Mouse (Mus musculus) heart, adult 9 months (tissue): ENCODE measurements at regions not wholly inside any gene's neighbourhood (a gene's known extent, or its start where the extent isn't known, plus 50 kb on each side); places are given as distances from the start of the nearest gene placed in this dataset.
A peak's percentile ranks its signal among the peaks of the same experiment; 100 is the strongest.

ENCODE experiments used
- DNase-seq, 2 experiments: peaks; one replicate each; pipeline ENCODE4 v3.0.0; 2022; ENCODE audit warnings: low spot score in 2 of 2

- no peak for DNase-seq
Measured at GRCm38 (mm10) chr9:122566060-122566459, 181.1 kb upstream of the Topaz1 start.

DNA sequence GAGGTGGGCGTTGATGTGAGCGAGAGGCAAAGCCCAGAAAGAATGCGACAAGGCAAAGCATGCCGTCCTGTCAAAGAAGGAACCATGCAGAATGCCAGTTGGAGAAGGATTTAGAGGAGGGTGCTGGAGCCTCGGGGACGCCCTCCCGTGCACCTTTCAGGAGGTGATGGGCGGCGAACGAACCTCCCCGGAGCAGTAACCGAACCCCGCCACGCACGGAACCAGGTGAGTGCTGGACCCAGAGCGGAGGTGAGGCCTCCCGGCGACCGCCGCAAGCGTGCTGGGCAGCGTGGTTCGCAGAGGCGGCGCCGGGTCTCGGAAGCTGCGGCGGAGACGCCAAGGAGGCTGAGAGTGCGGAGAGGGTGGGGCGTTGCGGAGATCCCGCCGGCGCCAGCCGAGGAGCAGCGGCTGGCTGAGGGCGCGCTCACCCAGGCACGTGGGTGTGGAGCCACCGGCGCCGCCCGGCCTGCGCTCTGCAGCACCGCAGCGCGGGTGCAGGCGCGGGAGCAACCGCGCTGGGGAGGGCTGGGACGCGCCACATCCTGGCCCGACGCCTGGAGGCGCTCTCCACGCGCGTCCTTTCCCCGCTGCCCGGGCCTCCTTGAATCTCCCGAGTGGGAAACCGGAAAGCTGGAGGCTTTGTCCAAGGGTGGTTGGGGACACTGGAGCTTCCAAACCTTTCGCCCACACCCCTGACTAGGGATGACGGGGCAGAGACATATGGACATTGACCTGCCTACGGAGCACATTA, 178.3 kb upstream of the Topaz1 start:
- DNase-seq = no peak

- no peak for DNase-seq
Measured at GRCm38 (mm10) chr9:122569511-122570455, 177.4 kb upstream of the Topaz1 start.

GRCm38 (mm10) chr9:122571001-122571400, 176.1 kb upstream of the Topaz1 start:
- DNase-seq = no peak

DNA sequence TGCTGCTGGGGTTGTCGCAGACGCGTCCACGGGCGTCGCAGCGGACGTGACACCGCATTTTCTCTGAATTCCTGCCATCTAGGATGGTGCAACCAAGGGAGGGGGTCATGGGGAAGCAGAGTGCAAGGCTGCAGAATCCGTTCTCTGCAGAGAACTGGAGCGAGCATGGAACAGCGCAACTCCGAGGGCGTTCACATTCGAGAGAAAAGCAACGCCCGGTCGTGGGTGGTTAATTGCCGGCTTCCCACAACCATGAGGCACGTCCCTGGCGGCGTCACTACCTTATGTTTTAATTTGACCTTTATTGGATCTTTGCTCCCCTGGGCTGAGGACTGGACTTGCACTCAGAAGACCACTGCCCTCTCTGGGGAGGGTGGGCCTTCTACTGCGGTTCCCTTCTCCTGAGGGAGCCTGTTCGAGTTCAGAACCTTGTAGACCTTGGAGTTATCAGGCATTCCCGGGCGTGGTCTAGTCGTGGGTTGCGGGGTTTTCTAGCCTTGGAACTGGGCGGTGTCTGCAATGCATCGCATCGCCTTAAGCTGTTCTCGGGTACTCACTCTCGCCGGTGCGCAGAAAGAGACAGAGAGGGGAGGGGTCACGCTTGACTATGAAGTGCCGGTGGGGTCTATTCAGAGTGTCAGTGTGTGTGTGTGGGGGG, 175.6 kb upstream of the Topaz1 start:
- no peak for DNase-seq

- peak; percentile 4 to 5 for DNase-seq
Measured at GRCm38 (mm10) chr9:122572060-122572835, 174.9 kb upstream of the Topaz1 start.

DNA sequence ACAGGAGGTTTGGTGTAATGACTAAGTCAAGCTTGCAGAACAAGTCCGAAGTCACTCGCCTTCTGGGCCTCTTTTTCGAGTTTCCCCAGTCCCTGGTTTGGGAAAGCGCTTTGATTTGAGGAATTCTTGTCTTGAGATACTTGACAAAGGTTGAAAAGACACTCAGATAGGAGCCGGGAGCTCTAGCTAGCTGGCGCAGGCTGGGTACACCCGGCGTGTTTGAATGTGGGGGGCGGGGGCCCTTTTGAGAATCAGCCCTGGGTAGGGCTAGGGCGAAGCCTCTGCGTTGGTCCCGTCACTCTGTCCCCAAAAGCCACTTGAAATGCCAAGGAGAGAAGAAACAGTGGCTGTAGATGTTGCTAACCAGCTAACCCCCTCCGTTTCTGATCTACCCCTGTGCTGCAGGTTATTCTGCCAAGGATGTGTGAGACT, 174.3 kb upstream of the Topaz1 start:
- no peak for DNase-seq

DNA sequence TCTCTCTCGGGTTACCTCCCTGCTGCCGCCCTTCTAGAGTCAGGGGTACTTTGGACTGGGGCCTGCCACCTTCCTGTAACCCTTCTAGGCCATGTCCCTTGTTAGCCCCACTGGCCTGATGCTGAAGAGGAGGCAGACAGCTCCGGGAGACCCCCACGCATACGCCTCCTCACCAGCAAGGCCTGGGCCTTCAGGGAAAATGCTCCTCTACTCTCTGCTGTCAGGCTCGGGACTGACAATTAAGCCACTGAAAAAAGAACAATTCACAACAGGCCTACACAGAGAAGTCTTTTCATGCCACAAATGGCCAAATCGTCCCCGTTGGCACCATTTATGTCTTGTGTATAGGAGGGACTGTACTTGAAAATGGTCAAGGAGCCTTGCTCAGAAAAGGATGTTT, 161.9 kb upstream of the Topaz1 start:
- no peak for DNase-seq

DNA sequence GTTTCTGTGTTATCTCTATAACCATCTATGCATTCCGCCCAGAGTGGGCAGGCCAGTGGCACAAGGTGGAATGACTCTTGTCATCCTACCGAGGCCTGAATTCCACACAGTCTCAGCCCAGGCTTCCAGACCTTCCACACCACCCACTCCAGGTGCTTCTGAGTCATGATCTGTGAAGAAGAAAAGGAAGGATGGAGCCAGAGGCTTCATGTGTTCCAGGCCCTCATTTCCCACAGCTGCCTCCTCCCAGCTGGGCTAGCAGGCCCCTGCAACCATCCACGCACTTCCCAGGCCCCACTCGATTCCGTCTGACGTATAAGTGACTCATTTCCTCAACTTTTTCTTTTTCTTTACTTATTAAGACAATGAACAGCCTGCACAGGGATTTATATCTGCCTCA, 160.7 kb upstream of the Topaz1 start:
- no peak for DNase-seq

- DNase-seq = no peak
Measured at GRCm38 (mm10) chr9:122586986-122587385, 160.2 kb upstream of the Topaz1 start.

DNA sequence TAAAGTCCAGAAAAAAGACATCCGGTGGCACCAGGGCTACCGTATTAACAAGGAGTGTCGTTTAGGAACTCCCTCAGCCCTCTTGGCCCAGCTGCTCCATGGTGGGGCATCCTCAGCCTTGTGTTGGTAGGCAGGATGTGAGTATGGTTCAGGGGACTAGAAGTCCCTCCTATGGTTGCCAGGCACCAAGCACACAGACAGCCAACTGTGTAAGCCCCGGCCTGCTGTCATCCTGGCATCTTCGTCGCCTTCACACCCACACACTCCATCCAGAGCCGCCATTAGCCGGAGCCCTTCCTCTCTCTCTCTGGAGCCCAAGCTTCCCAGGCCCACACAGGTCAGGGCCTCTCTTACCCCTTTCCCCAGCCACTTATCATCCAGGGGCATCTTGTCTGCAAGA, 158.9 kb upstream of the Topaz1 start:
- no peak for DNase-seq

GRCm38 (mm10) chr9:122592820-122593615, 154.1 kb upstream of the Topaz1 start:
- no peak for DNase-seq

DNA sequence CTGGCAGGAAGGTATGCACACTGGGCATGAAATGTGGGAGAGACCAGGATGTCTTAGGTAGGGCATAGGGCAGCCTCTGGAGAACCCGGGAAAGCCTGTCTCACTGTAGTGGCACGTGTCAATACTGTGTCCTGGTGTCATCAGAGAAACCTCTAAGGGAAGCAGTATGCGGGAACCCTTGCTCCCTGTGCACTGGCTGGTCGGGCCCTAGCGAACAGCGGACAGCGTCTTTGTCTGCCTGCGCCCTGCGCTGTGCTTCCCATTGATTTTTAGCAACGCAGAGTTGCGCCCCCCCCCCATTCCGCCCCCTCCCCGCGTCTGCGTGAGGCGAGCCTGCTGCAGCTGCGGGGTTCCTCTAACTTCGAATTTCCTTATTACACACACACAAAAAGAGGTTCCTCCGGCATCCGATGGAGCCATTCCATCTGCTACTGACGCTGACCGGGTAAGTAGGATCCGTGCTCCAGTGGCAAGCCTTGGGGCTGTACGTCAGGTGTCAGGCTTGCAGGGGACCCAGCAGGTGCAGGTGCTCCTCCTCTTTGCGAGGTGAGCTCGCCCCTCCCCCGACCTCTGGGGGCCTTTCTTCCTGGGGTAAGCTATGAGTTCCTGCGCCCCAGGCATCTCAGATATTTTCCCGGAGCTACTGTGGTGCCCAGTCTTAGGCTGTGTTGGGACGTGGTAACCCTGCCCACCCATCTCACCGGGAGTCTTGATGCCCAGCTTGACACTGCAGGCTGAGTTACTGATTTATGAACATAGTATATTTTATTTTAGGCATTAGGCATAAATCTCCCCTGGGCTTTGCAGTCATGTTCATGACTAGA, 151.8 kb upstream of the Topaz1 start:
- no peak for DNase-seq

GRCm38 (mm10) chr9:122603106-122603505, 144.0 kb upstream of the Topaz1 start:
- DNase-seq = no peak

DNA sequence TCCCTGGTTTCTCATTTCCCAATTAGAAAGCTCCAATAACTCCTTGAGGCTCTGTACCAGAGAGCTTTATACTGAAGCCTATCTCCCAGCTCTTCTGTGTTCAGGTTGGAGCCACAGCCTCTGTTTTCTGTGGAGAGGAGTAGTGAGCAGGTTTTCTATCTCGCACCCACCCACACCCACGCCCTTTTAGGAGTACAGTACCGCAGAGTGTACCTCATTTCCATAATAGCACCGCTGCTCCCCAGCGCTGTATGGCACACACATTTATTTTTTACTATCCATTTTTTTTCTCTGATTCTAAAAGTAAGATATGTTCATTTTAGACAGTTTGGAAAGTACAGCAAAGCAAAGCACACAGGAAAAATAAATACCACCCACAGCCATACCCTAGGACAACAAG, 137.5 kb upstream of the Topaz1 start:
- DNase-seq = no peak

GRCm38 (mm10) chr9:122610918-122611317, 136.2 kb upstream of the Topaz1 start:
- no peak for DNase-seq

GRCm38 (mm10) chr9:122614579-122615252, 132.4 kb upstream of the Topaz1 start:
- DNase-seq = no peak

DNA sequence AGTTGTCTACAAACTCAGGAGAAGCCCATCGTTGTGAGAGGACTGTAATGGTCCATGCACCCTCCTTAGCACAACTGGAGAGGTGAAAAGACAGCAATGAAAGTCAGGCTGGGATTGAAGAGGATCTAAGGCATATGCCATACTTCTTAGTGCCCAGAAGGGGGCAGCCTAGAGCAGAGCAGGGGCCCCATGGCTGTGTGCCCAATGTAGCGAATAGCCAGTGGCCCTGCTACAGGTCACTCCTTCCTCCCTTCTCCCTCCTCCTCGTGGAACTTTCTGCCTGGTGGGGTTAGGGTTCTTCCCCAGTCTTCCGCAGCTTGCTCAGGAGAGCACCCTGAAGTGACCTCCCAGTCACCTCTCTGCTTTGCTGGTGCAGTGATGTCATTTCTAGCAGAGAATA, 131.8 kb upstream of the Topaz1 start:
- peak in 1 of 2 experiments; percentile 2 for DNase-seq

DNA sequence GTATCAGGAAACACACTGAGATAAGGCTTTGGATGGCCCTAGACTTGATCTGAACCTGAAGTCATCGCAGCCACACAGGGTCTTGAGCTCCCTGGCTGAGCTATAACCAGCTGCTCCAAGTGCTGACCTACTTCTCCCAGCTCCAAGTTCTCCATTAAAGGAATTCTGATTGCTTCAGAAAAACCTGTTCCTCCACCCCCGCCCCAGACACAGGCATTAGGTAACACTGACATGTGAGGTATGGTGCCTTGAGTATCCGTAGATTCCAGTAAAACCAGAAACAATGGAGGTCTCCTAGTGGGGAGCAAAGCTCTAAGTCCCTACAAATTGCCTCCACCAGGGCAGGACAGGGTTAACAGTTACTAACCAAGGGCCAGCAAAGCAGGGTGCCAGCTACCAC, 129.4 kb upstream of the Topaz1 start:
- DNase-seq = no peak
